Mouse (Mus musculus) limb, embryonic 15.5 days (tissue): ENCODE results near the gene Ttll11. TPM values are rescaled to one million over a fixed set of nuclear protein-coding genes. Genes with fewer than 3 reads are reported as not detected.

Source experiments
- ATAC-seq: fragments of 200-750 bp; cut with Nextera tagmentation; 2 replicates; pipeline ENCODE4 v1.8.0; 2017; ENCODE audit warnings: low read depth, moderate TSS enrichment; ENCODE audit not compliant: insufficient number of reproducible peaks, low FRiP score, low TSS enrichment
- H3K27ac ChIP-seq: fragments of 300-500 bp; sonication (generic); 2 replicates; pipeline ENCODE4 v1.5.1; 2015; ENCODE audit warnings: moderate library complexity, mild to moderate bottlenecking, inconsistent platforms
- H3K27me3 ChIP-seq: fragments of 300-500 bp; sonication (generic); 2 replicates; pipeline ENCODE4 v1.6.1; 2015; ENCODE audit warnings: inconsistent platforms
- H3K36me3 ChIP-seq: fragments of 300-500 bp; sonication (generic); 2 replicates; pipeline ENCODE4 v1.6.1; 2015; ENCODE audit warnings: inconsistent platforms
- H3K4me1 ChIP-seq: fragments of 300-500 bp; sonication (generic); 2 replicates; pipeline ENCODE4 v1.6.1; 2015; ENCODE audit warnings: inconsistent platforms
- H3K4me2 ChIP-seq: fragments of 300-500 bp; sonication (generic); 2 replicates; pipeline ENCODE4 v1.6.1; 2015; ENCODE audit warnings: mild to moderate bottlenecking, inconsistent platforms
- H3K4me3 ChIP-seq: fragments of 300-500 bp; sonication (generic); 2 replicates; pipeline ENCODE4 v1.5.1; 2015; ENCODE audit warnings: mild to moderate bottlenecking, inconsistent platforms
- H3K9ac ChIP-seq: fragments of 300-500 bp; sonication (generic); 2 replicates; pipeline ENCODE4 v1.6.1; 2015; ENCODE audit warnings: inconsistent platforms
- H3K9me3 ChIP-seq: fragments of 300-500 bp; sonication (generic); 2 replicates; pipeline ENCODE4 v1.6.1; 2016; ENCODE audit warnings: inconsistent platforms
- WGBS: fragments of 180-500 bp; shearing (Covaris S2); methylation state at CpG from one replicate; pipeline ENCODE4 v1.1.7; 2015; 5-methylcytosine and 5-hydroxymethylcytosine counted together
- polyA plus RNA-seq: library from polyadenylated mRNA; unstranded; fragments of >200 nt; fragmentation: Nextera tagmentation; extraction: Ambion mirVana; gene quantifications from 2 replicates; pipeline ENCODE4 v1.2.1, GENCODE M21; 2015

The Ttll11 gene
- polyA plus RNA-seq, 1 experiment from 2014 or later = 1.0 TPM

GRCm38 (mm10) chr2:35770541-35770940 is 209.2 kb downstream of the Ttll11 start:
- Histone ChIP-seq H3K9ac (no peak overlapping the region), H3K27ac (no peak overlapping the region), H3K27me3 (no peaks in the 10 kb centered on the region), H3K4me3 (no peak overlapping the region), H3K9me3 (no peaks in the 10 kb centered on the region), H3K36me3 (no peaks in the 10 kb centered on the region), H3K4me2 (no peak overlapping the region), H3K4me1 (peaks cover 11% of the 10 kb centered on the region)
- ATAC-seq = no peak
- WGBS = 68% methylated on average over 2 of the region's 2 CpGs

- no peak for ATAC-seq
- Histone ChIP-seq H3K36me3 (no peaks in the 10 kb centered on the region), H3K9me3 (no peaks in the 10 kb centered on the region), H3K4me2 (no peak overlapping the region), H3K9ac (no peak overlapping the region), H3K27ac (no peak overlapping the region), H3K4me3 (no peak overlapping the region), H3K27me3 (no peaks in the 10 kb centered on the region), H3K4me1 (peaks cover 11% of the 10 kb centered on the region)
- 85% methylated on average over 12 of the region's 12 CpGs for WGBS
Observed at GRCm38 (mm10) chr2:35769398-35769797, 210.3 kb downstream of the Ttll11 start.

GRCm38 (mm10) chr2:35768538-35769238 is 211.0 kb downstream of the Ttll11 start:
- Histone ChIP-seq H3K27ac (no peak overlapping the region), H3K4me2 (no peak overlapping the region), H3K9me3 (no peaks in the 10 kb centered on the region), H3K27me3 (no peaks in the 10 kb centered on the region), H3K4me1 (peaks cover 11% of the 10 kb centered on the region), H3K4me3 (no peak overlapping the region), H3K36me3 (no peaks in the 10 kb centered on the region), H3K9ac (no peak overlapping the region)
- ATAC-seq = no peak
- 48% methylated on average over 4 of the region's 4 CpGs for WGBS

GRCm38 (mm10) chr2:35767834-35768537 is 211.7 kb downstream of the Ttll11 start:
- Histone ChIP-seq H3K4me1 (peaks cover 11% of the 10 kb centered on the region), H3K9ac (no peak overlapping the region), H3K36me3 (no peaks in the 10 kb centered on the region), H3K4me2 (no peak overlapping the region), H3K27me3 (no peaks in the 10 kb centered on the region), H3K27ac (no peak overlapping the region), H3K9me3 (no peaks in the 10 kb centered on the region), H3K4me3 (no peak overlapping the region)
- ATAC-seq = no peak
- WGBS = 29% methylated on average over 14 of the region's 14 CpGs

GRCm38 (mm10) chr2:35764328-35764727 is 215.4 kb downstream of the Ttll11 start:
- Histone ChIP-seq H3K4me2 (no peak overlapping the region), H3K4me3 (no peak overlapping the region), H3K36me3 (no peaks in the 10 kb centered on the region), H3K27me3 (no peaks in the 10 kb centered on the region), H3K27ac (no peak overlapping the region), H3K9ac (no peak overlapping the region), H3K4me1 (peaks cover 10% of the 10 kb centered on the region), H3K9me3 (no peaks in the 10 kb centered on the region)
- ATAC-seq = no peak
- WGBS = 78% methylated on average over 8 of the region's 8 CpGs

- no peak overlapping the region for H3K27ac ChIP-seq
- no peaks in the 10 kb centered on the region for H3K36me3 ChIP-seq
- no peak overlapping the region for H3K9ac ChIP-seq
- no peak overlapping the region for H3K4me3 ChIP-seq
- 89% methylated on average over 7 of the region's 7 CpGs for WGBS
- H3K4me2 ChIP-seq = no peak overlapping the region
- ATAC-seq = no peak
- peaks cover 5% of the 10 kb centered on the region for H3K4me1 ChIP-seq
- no peaks in the 10 kb centered on the region for H3K27me3 ChIP-seq
- H3K9me3 ChIP-seq = no peaks in the 10 kb centered on the region
Observed at GRCm38 (mm10) chr2:35763818-35764217, 215.9 kb downstream of the Ttll11 start.

- no peak overlapping the region for H3K4me3 ChIP-seq
- no peaks in the 10 kb centered on the region for H3K4me1 ChIP-seq
- H3K36me3 ChIP-seq = no peaks in the 10 kb centered on the region
- no peaks in the 10 kb centered on the region for H3K9me3 ChIP-seq
- 79% methylated on average over 5 of the region's 5 CpGs for WGBS
- no peak for ATAC-seq
- no peaks in the 10 kb centered on the region for H3K27me3 ChIP-seq
- H3K9ac ChIP-seq = no peak overlapping the region
- no peak overlapping the region for H3K4me2 ChIP-seq
- no peak overlapping the region for H3K27ac ChIP-seq
Observed at GRCm38 (mm10) chr2:35761458-35761857, 218.3 kb downstream of the Ttll11 start.

GRCm38 (mm10) chr2:35760867-35761266 is 218.8 kb downstream of the Ttll11 start:
- Histone ChIP-seq H3K9ac (no peak overlapping the region), H3K4me1 (no peaks in the 10 kb centered on the region), H3K27me3 (no peaks in the 10 kb centered on the region), H3K9me3 (no peaks in the 10 kb centered on the region), H3K4me3 (no peak overlapping the region), H3K36me3 (no peaks in the 10 kb centered on the region), H3K27ac (no peak overlapping the region), H3K4me2 (no peak overlapping the region)
- ATAC-seq = no peak

GRCm38 (mm10) chr2:35760352-35760751 is 219.4 kb downstream of the Ttll11 start:
- Histone ChIP-seq H3K4me2 (no peak overlapping the region), H3K9me3 (no peaks in the 10 kb centered on the region), H3K36me3 (no peaks in the 10 kb centered on the region), H3K9ac (no peak overlapping the region), H3K27ac (no peak overlapping the region), H3K4me1 (no peaks in the 10 kb centered on the region), H3K4me3 (no peak overlapping the region), H3K27me3 (no peaks in the 10 kb centered on the region)
- no peak for ATAC-seq
- WGBS = 50% methylated on average over 8 of the region's 8 CpGs

- H3K9ac ChIP-seq = no peak overlapping the region
- no peak overlapping the region for H3K4me3 ChIP-seq
- 62% methylated on average over 7 of the region's 7 CpGs for whole genome bisulfite sequencing
- H3K27ac ChIP-seq = no peak overlapping the region
- H3K9me3 ChIP-seq = no peaks in the 10 kb centered on the region
- ATAC-seq = no peak
- no peaks in the 10 kb centered on the region for H3K4me1 ChIP-seq
- H3K36me3 ChIP-seq = no peaks in the 10 kb centered on the region
- no peaks in the 10 kb centered on the region for H3K27me3 ChIP-seq
- no peak overlapping the region for H3K4me2 ChIP-seq
Observed at GRCm38 (mm10) chr2:35756467-35756866, 223.2 kb downstream of the Ttll11 start.

GRCm38 (mm10) chr2:35751781-35752505 is 227.8 kb downstream of the Ttll11 start:
- 72% methylated on average over 18 of the region's 18 CpGs for WGBS
- H3K36me3 ChIP-seq = no peaks in the 10 kb centered on the region
- no peak overlapping the region for H3K4me2 ChIP-seq
- H3K9me3 ChIP-seq = no peaks in the 10 kb centered on the region
- H3K27me3 ChIP-seq = no peaks in the 10 kb centered on the region
- no peak for ATAC-seq
- no peak overlapping the region for H3K27ac ChIP-seq
- peaks cover 28% of the 10 kb centered on the region for H3K4me1 ChIP-seq
- H3K9ac ChIP-seq = no peak overlapping the region
- no peak overlapping the region for H3K4me3 ChIP-seq

- Histone ChIP-seq H3K4me3 (no peak overlapping the region), H3K9ac (no peak overlapping the region), H3K4me1 (peaks cover 35% of the 10 kb centered on the region), H3K27me3 (no peaks in the 10 kb centered on the region), H3K4me2 (no peak overlapping the region), H3K36me3 (no peaks in the 10 kb centered on the region), H3K27ac (no peak overlapping the region), H3K9me3 (no peaks in the 10 kb centered on the region)
- ATAC-seq = no peak
- WGBS = 61% methylated on average over 7 of the region's 7 CpGs
Observed at GRCm38 (mm10) chr2:35750533-35751141, 229.1 kb downstream of the Ttll11 start.
